Mouse (Mus musculus) G1E (cell line): ENCODE data around the gene Galntl6.

Experiments used
- CTCF ChIP-seq: IDR thresholded peaks from 2 replicates; pipeline ENCODE4 v1.5.1; 2012; ENCODE audit warnings: low read depth, low read length, inconsistent platforms, mixed read lengths
- GATA1 ChIP-seq: IDR thresholded peaks from 2 replicates; pipeline ENCODE4 v1.6.1; 2012; ENCODE audit warnings: borderline replicate concordance, low read length, inconsistent platforms, mixed read lengths
- GATA2 ChIP-seq: IDR thresholded peaks from 2 replicates; pipeline ENCODE4 v1.6.1; 2012; ENCODE audit warnings: low read depth, low read length, inconsistent platforms, borderline replicate concordance
- POLR2AphosphoS5 ChIP-seq: IDR thresholded peaks from 2 replicates; pipeline ENCODE4 v1.6.1; 2012; ENCODE audit warnings: low read depth, low read length, inconsistent platforms; ENCODE audit not compliant: insufficient replicate concordance
- TAL1 ChIP-seq: conservative IDR thresholded peaks from 2 replicates; pipeline ENCODE4 v1.6.1; 2012; ENCODE audit warnings: low read depth, low read length, inconsistent platforms, mixed read lengths

DNA sequence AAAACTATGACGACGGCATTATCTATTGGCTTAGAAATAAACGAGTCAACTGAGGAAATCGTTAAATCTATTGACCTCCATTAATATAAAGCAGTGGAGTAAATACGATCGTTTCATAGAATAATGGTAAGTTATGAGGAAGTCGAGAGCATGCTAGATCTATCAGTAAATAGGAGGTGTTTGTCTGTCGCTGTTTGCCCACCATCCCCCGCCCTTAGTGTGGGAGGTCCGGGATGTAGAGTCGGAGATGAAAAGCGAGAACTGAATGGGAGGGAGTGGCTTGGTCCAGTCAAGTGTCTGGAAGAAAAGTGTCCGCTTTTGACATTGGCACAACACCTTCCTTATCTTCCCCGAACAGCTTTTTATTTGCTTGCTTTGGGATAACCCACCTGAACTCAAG is 763 bp downstream of the Galntl6 start, which contains the start of gene BC030500:
- TF ChIP-seq CTCF (no peak), POLR2AphosphoS5 (no peak), GATA1 (no peak), TAL1 (no peak), GATA2 (no peak)
